Mouse (Mus musculus) bone marrow, adult 2 months (tissue): ENCODE measurements at regions not wholly inside any gene's neighbourhood (a gene's known extent, or its start where the extent isn't known, plus 50 kb on each side); places are given as distances from the start of the nearest gene placed in this dataset.

Experiments used
- H3K27ac ChIP-seq: fragments of 200-500 bp; 2 replicates; pipeline ENCODE4 v1.5.1; 2012; ENCODE audit warnings: low read depth, mild to moderate bottlenecking, control low read depth, inconsistent platforms, low read length; ENCODE audit not compliant: control insufficient read depth, poor library complexity, insufficient read depth
- H3K4me1 ChIP-seq: fragments of 200-500 bp; 2 replicates; pipeline ENCODE4 v1.6.1; 2011; ENCODE audit warnings: low read length; ENCODE audit not compliant: control insufficient read depth, insufficient read depth
- H3K4me3 ChIP-seq: fragments of 200-500 bp; replicated peaks from 2 replicates; pipeline ENCODE3; 2011; ENCODE audit warnings: mild to moderate bottlenecking, low read depth, low read length, control low read depth; ENCODE audit not compliant: control insufficient read depth
- CTCF ChIP-seq: fragments of 200-500 bp; IDR thresholded peaks from 2 replicates; pipeline ENCODE4 v1.5.1; 2011; ENCODE audit warnings: low read length, control low read depth; ENCODE audit not compliant: control insufficient read depth, insufficient read depth
- POLR2A ChIP-seq: fragments of 200-500 bp; IDR thresholded peaks from 2 replicates; pipeline ENCODE4 v1.6.1; 2011; ENCODE audit warnings: low read depth, mild to moderate bottlenecking, control low read depth, low read length, borderline replicate concordance; ENCODE audit not compliant: control insufficient read depth
- WGBS: fragments of 180-500 bp; shearing (Covaris S2); methylation state at CpG from one replicate; pipeline ENCODE4 v1.1.7; 2018; 5-methylcytosine and 5-hydroxymethylcytosine counted together

DNA sequence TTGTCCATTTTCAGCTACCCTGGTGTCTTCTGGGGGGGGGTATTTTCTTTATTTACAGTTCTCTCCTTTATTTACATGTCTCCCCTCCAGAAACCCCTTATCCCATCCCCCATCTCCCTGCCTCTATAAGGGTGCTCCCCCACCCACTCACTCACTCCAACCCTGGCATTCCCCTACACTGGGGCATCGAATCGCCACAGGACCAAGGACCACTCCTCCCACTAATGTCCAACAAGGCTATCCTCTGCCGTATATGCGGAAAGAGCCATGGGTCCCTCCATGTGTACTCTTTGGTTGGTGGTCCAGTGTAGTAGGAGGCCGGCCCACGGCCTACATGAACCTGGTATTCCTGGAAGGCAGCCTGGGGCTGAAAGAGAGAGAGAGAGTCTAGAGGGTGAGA is 82.9 kb upstream of the Cop1 start:
- Histone ChIP-seq H3K4me3 (no peak overlapping the region), H3K4me1 (no peaks in the 10 kb centered on the region), H3K27ac (no peak overlapping the region)
- TF ChIP-seq POLR2A (no peak), CTCF (no peak)
- 82% methylated on average over 6 of the region's 6 CpGs for WGBS

DNA sequence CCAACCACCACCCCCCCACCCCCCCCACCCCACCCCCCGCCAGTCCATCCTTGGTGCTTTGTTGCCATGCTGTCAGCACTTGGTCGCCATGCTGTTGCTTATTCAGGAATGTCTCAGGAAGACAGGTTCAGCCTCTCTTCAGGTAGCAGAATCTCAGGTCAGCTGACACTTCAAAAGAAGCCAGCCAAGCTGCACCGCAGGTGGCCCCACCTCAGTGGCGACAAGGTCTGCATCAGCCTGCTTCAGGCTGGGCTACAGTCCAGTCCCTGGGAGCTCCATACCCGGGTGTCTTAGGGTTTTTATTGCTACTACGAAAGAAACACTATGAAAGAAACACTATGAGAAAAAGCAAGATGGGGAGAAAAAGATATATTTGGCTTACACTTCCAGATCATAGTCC is 82.4 kb upstream of the Cop1 start:
- H3K4me3 ChIP-seq = no peak overlapping the region
- H3K27ac ChIP-seq = no peak overlapping the region
- TF ChIP-seq POLR2A (no peak), CTCF (no peak)
- WGBS = 69% methylated on average over 6 of the region's 6 CpGs
- H3K4me1 ChIP-seq = no peaks in the 10 kb centered on the region

DNA sequence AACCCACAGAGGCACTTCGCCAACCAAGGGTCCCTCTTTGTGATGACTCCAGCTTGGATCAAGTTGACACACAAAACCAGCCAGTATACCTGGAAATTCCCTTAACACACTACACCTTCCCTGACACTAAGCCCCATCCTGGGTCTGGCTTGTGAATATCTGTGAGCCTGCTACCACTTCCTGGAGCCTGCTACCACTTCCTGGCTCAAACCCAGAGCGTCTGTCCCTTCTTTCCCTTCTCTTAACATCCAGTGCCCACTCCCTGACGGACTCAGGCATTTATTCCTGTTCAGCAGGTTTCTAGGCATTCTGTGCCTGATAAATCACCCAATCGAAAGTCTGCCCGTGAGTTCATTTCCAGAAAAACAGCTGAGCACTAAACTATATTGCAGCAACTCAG is 81.8 kb upstream of the Cop1 start:
- Histone ChIP-seq H3K27ac (no peak overlapping the region), H3K4me3 (no peak overlapping the region), H3K4me1 (no peaks in the 10 kb centered on the region)
- WGBS = 56% methylated on average over 5 of the region's 5 CpGs
- TF ChIP-seq CTCF (no peak), POLR2A (no peak)

DNA sequence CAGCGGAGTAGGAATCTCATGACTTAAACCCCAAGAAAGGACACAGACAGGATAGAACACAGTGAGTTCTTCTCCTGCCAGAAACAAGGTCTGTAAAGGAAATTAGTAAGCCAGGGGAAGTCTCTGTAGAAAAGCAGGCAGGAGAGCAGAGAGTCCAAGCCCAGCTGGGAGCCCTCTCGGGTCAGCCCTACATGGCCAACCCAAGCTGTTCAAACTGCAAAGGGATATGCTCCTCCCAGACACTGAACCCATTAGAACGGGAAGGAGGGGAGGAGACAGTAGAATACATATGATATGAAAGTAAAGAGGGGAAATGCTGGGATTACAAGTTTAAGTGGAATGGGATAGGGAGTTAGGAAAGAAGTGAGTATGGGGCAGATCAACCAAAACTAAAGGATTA is 75.7 kb upstream of the Cop1 start:
- Histone ChIP-seq H3K27ac (no peak overlapping the region), H3K4me3 (no peak overlapping the region), H3K4me1 (no peaks in the 10 kb centered on the region)
- TF ChIP-seq POLR2A (no peak), CTCF (no peak)
- 66% methylated on average over 3 of the region's 3 CpGs for WGBS

DNA sequence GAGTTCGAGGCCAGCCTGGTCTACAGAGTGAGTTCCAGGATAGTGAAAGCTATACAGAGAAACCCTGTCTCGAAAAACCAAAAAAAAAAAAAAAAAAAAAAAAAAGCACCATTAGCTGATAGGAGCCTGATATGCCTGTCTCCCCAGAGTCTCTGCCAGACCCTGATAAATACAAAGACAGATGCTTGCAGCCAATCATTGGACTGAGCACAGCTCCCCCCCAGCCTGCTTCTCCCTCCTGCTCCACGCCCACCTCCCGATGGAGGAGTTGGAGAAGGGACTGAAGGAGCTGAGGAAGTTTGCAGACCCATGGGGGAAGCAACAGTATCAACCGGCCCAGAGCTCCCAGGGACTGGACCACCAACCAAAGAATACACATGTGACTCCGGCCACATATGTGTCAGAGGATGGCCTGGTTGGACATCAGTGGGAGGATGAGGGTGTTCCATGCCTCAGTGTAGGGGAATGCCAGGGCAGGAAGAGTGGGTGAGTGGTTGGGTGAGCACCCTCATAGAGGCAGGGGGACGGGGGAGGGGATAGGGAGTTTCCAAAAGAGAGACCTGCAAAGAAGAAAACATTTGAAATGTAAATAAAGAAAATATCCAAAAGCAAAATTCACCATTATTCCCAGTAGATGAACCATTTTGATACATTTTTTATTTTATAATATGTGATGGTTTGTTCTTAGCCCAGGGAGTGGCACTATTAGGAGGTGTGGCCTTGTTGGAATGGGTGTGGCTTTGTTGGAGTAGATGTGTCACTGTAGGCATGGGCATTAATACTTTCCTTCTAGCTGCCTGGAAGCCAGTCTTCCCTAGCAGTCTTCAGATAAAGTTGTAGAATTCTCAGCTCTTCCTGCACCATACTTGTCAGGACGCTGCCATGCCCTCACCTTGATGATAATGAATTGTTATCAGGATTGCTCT is 71.8 kb upstream of the Cop1 start:
- no peak for TF ChIP-seq POLR2A
- TF ChIP-seq CTCF = no peak
- no peaks in the 10 kb centered on the region for H3K4me1 ChIP-seq
- WGBS = 71% methylated on average over 8 of the region's 8 CpGs

DNA sequence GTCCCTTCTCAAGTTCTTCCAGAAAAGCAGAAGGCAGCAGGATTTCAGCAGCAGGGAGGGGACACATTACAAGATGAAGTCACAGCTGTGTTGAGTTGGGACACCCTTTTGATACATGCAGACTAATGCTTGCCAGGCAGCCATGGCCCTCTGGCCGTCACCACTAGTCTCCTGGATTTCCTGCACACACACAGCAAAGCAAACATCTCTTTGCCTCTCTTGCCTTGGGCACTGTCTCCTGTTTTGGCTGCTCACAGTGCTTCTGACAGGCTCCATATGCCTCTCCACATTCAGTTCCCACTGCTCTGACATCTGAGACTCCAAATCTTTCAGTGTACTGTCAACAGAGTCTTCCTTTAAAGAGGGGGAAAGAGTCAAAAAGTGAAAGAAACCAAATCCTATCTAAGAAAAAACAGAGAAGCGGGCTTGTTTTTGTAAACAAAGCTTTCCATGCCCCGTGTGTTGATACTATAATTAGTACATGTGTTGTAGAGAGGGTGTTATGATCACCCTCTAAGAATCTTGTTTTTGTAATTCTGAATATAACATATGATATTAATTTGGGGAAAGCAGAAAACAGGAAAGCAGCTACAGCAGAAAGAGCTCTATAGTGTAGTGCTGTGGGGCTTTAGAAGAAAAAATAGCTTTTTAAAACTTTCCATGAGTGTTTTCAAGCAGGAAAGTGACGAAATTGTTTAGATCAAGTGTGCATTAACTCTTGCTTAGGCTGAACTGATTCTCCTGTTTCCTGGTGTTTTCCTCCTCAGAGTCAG is 68.8 kb upstream of the Cop1 start:
- WGBS = 67% methylated on average over 4 of the region's 4 CpGs
- no peaks in the 10 kb centered on the region for H3K4me1 ChIP-seq
- no peak overlapping the region for H3K27ac ChIP-seq
- no peak for TF ChIP-seq CTCF
- no peak for TF ChIP-seq POLR2A
- H3K4me3 ChIP-seq = no peak overlapping the region

More for the DNA sequence above, 71.8 kb upstream of the Cop1 start:
- Histone ChIP-seq H3K4me3 (no peak overlapping the region), H3K27ac (no peak overlapping the region)

DNA sequence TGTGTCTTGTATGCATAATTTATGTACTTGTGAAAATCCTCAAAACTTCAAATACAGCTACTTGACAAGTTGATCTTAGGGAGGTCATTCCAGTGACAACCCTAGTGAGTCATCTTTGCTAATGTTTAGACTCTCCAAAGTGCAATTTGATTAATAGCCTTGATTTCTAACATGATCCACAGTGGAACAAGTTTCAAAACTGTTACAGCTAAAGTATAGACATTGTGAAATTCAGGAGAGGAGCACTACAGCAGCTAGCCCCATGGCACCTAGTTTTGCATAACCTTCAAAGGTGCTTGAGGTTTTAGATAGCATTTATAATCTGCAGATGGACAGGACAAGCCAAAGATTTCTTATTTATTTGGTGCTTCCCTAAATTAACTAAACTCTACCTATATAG is 50.1 kb upstream of the Cop1 start:
- H3K4me1 ChIP-seq = no peaks in the 10 kb centered on the region
- TF ChIP-seq POLR2A = no peak
- TF ChIP-seq CTCF = no peak
- no peak overlapping the region for H3K27ac ChIP-seq
- no peak overlapping the region for H3K4me3 ChIP-seq
